In the genomic region with DNA sequence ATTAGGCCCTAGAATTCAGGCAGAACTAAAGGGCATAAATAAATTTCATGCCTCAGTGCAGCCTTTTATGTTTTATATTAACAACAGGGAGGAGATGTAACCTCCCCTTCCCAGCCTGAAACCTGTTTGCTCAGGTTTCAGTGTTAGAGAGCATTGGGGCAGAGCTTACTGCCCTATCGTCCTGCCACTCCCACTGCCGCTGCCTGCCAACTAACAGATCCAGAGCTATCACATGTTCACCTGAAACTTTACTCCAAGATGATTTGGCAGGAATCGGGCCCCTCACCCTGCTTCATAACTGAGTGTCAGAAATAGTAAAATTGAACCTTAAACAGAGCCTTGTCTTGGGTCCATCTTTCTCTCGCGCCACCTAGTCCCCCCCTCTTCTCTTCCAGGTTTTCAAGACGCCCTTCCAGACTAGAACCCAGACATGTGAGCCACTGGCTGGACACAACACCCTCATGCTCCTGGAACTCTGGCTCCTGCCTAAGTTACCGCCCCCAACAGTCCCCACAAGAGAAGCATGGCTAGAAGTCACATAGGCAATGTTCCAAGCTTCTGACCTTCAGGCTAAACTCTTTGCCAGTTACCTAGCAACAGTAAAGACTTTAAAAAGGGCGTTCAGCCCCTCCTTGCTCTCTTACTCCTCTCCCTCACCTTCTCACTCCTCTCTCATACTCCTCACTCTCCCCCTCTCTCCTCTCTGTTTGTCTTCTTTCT, we compare ENCODE assay signal across 15 mouse cellular contexts. TPM values are rescaled to one million over a fixed set of nuclear protein-coding genes. Genes with fewer than 3 reads are reported as not detected.
A peak's percentile ranks its signal among the peaks of the same experiment; 100 is the strongest.
DNase-seq lines count a peak whose midpoint lies in the region; ATAC-seq lines count a peak whose summit lies in the region.
"Not testable (repeated sequence)": the region's sequence is repeated elsewhere in the genome, so short reads cannot be mapped to it uniquely, and the experiment has no call there.
"Had no signal": no experiment of that assay in that cellular context is flagged by ENCODE, and none has a peak within 500 bp of the region (broad histone marks: within the 10 kb centered on the region; RNA-seq: fewer than 3 reads in every experiment).

No protein-coding gene starts in this region.

- H3K9me3 ChIP-seq in embryonic facial prominence, embryonic 11.5 days (replicated peaks; ENCODE audit: control insufficient read depth, low read length); intestine, embryonic 16.5 days (ENCODE audit: control insufficient read depth, low read length); kidney, embryonic 16.5 days (ENCODE audit: low read length): not testable (repeated sequence)

- DNase-seq in embryonic facial prominence, embryonic 11.5 days (ENCODE audit: low spot score): peak; percentile 2
- peak; percentile 96 to 97 for DNase-seq in kidney, adult 8-10 months
- DNase-seq in kidney, postnatal 25 days: peak; percentile 91 to 96
- DNase-seq in ovary, adult 18-20 months (ENCODE audit: low spot score): peak; percentile 13
- DNase-seq in urinary bladder, postnatal 14 days (ENCODE audit: low spot score): peak; percentile 18

- not testable (repeated sequence) for H3K4me3 ChIP-seq in embryonic facial prominence, embryonic 11.5 days (ENCODE audit: low read depth, low read length); intestine, embryonic 16.5 days (ENCODE audit: low read length); kidney, embryonic 16.5 days (ENCODE audit: low read length)

- not testable (repeated sequence) for H3K36me3 ChIP-seq in embryonic facial prominence, embryonic 11.5 days (replicated peaks; ENCODE audit: control insufficient read depth, insufficient read depth, low read depth, low read length); intestine, embryonic 16.5 days (ENCODE audit: control insufficient read depth, insufficient read depth, low read length); kidney, embryonic 16.5 days (ENCODE audit: insufficient read depth, low read length)

- 75% methylated on average over 8 of the region's 8 CpGs for WGBS in embryonic facial prominence, embryonic 11.5 days
- 70% methylated on average over 8 of the region's 8 CpGs for WGBS in intestine, embryonic 16.5 days
- 30% methylated on average over 8 of the region's 8 CpGs for WGBS in kidney, embryonic 16.5 days

- not testable (repeated sequence) for H3K9ac ChIP-seq in embryonic facial prominence, embryonic 11.5 days (replicated peaks; ENCODE audit: low read length); intestine, embryonic 16.5 days (ENCODE audit: low read depth, low read length); kidney, embryonic 16.5 days (replicated peaks; ENCODE audit: low read length)

- H3K27me3 ChIP-seq in embryonic facial prominence, embryonic 11.5 days (ENCODE audit: control insufficient read depth, insufficient read depth, low read length); intestine, embryonic 16.5 days (replicated peaks; ENCODE audit: control insufficient read depth, insufficient read depth, low read length); kidney, embryonic 16.5 days (ENCODE audit: insufficient read depth, low read length): not testable (repeated sequence)

- not testable (repeated sequence) for H3K4me1 ChIP-seq in embryonic facial prominence, embryonic 11.5 days (ENCODE audit: control insufficient read depth, insufficient read depth, low read length); intestine, embryonic 16.5 days (ENCODE audit: control insufficient read depth, insufficient read depth, low read length); kidney, embryonic 16.5 days (ENCODE audit: insufficient read depth, low read length)

- not testable (repeated sequence) for H3K4me2 ChIP-seq in embryonic facial prominence, embryonic 11.5 days (ENCODE audit: low read depth, low read length); intestine, embryonic 16.5 days (ENCODE audit: low read depth, low read length)
- H3K4me2 ChIP-seq in kidney, embryonic 16.5 days (replicated peaks; ENCODE audit: low read depth, low read length): peak overlapping the region; percentile 28

- not testable (repeated sequence) for H3K27ac ChIP-seq in embryonic facial prominence, embryonic 11.5 days (replicated peaks; ENCODE audit: low read depth, low read length); intestine, embryonic 16.5 days (ENCODE audit: low read length)
- H3K27ac ChIP-seq in kidney, embryonic 16.5 days (ENCODE audit: low read length): peak overlapping the region; percentile 91

- not testable (repeated sequence) for ATAC-seq in embryonic facial prominence, embryonic 11.5 days (replicated peaks; ENCODE audit: insufficient number of reproducible peaks, low FRiP score, low TSS enrichment, low read depth)
- ATAC-seq in intestine, embryonic 16.5 days: peak; percentile 60; the same call in 1 of the 2 replicates
- peak; percentile 96 for ATAC-seq in kidney, embryonic 16.5 days (ENCODE audit: low FRiP score, low TSS enrichment)

RNA-seq across cellular contexts. Expression of a gene that starts 17.6 kb away (rescaled TPM):
- not detected in 2 replicates for polyA plus RNA-seq in embryonic facial prominence, embryonic 11.5 days (2014; fragmentation: Nextera tagmentation; extraction: Ambion mirVana)
- not detected in 2 replicates for polyA plus RNA-seq in intestine, embryonic 16.5 days (2015; fragmentation: Nextera tagmentation; extraction: Ambion mirVana)
- polyA plus RNA-seq in kidney, embryonic 16.5 days (2015; fragmentation: Nextera tagmentation; extraction: Ambion mirVana): 6.8 and 8.2 TPM in 2 replicates
- polyA plus RNA-seq: embryonic facial prominence, embryonic 15.5 days; erythroblast, embryonic 14.5 days; forebrain, embryonic 10.5 days; forebrain, embryonic 14.5 days; heart, embryonic 12.5 days; heart, embryonic 16.5 days; hindbrain, embryonic 10.5 days; hindbrain, embryonic 14.5 days had no signal

Comparison
In these comparisons a context has a peak if more than half of its experiments do, and no peak if none do; other contexts are left out.
1. DNase-seq: peak in every context shown above with its lines; median percentile 96 in kidney, adult 8-10 months; 94 in kidney, postnatal 25 days; 18 in urinary bladder, postnatal 14 days; 13 in ovary, adult 18-20 months; 2 in embryonic facial prominence, embryonic 11.5 days.